Mouse (Mus musculus): ENCODE data around the gene Tmtc2.

Tmtc2 gene

DNA sequence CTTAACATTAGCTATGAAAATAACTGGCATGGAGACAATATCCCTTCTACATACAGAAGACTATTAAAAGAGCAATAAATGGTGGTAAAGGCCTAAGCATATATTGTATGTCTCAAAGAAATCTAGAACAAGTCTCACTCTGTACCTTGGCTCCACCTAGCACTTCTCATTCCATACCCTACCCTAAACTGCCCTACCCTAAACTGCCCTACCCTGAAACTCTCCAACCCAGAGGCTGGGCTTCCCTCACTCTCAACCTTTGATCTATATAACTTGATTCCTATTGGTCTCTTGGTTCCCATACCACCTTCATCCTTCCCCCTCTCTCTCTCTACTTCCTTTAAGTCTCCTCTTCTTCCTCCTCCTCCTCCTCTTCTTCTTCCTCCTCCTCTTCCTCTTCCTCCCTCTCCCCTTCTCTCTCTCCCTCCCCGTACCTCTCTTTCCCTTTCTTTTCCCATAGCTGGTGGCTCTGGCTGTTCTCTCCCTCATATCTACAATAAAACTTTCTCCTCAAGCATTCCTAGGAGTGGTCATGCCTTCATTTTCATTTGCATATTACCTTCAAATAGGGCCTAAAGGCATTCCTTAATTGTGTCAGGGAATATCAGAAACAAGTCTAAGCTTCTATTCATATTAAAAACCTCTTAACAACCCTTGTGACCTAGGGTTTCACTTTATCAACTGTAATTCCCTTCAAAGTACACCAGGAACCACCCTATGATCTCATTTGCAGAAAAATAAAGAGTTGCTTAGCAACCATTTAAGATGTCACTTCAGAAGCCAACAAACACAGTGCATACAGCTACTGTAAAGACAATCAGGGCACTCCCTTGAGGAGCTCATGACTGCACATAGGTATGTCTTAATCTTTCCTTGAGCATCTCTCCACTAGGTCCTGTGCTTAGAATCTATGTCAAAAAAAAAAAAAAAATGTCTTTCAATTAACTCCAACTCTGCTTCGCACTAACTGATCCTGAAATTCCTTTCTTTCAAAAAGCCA is 29.9 kb downstream of the Tmtc2 start:
- no peak for DNase-seq

DNA sequence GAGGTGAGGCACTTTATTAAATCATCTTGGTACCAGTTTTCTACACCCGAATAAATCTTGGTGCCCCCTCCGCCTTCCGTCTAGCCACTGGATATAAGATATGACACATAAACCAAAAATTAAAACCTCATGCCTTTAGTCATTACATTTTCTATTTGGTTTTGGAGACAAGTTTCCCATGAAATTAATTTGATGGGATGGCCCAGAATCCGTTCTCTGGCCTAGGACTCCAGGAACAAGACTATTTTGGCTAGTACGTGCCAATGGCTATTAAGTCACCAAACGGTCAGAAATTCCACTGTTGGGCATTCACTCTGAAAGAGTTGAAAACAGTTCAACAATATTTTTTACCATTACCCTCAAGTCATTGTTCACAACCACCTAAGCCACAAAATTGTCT is 32.2 kb downstream of the Tmtc2 start:
- DNase-seq: no peak

DNA sequence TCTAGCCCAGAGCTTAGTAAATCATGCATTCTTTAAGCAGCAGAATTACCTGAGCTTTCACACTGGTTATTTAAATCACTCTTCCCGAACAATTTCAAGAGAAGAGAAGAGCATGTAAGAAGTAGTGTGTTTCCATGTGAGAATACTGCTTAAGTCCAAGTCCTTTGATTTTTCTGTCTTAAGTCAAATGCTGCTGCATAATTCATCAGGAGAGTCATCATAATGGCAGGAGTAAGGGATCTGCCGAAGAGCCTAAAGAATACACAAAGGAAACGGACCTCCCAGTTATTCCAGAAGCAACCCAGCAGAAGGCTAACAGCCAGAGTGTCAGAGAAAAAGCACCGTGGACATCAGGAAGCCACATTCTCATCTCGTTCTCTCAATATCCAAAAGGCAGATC is 34.6 kb downstream of the Tmtc2 start:
- no peak for DNase-seq

DNA sequence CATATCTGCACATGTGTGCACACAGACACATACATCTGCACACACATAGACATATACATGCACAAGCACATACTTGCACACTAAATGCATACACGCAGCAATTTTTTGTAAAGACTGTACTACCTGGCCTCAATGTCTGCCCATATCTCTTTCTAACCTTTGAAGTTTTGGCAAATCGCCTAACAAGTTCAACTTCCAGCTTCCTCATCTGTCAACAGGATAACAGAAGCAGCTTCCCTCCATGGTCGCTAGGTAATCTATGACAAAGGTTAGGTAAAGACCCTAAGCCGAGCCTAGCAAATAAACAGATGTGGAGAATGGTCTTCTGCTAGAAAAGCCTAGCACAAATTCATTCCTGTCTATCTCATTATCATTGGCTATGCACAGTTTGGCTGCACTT is 37.3 kb downstream of the Tmtc2 start:
- DNase-seq: no peak

DNA sequence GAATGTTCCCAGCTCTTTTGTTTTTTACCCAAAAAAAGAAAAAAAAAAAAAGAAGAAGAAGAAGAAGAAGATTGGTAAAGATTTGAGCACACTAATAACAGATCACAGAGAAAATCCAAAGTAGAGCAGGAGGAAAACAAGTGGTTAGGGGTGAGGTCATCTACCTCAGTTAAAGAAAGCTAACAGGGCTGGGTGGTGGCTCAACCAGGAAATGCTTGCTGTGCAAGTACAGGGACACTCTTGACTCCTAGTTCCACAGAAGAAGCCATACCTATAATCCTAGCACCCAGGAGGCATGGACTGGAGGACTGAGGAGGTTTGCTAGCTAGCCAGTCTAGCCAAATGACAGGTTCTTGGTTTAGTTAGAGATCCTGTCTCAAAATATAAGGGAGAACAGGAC is 38.4 kb downstream of the Tmtc2 start:
- DNase-seq: no peak

DNA sequence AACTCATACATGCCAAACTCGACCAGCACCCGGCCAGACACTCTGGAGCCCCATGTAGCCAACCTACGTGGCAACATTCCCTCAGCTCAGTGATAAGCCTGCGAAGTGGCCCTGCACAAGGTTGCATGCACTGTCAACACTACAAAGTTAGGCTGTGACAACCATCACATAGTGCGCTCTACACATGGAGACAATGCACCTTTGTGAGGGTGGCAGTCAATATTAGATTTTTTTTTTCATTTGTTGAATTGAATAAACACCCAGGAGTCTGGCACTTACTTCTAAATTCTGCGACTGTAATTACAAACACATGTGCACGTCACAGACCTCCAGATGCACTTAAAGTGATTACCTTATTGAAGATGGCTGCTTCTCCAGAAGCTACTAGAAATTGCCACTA is 41.5 kb downstream of the Tmtc2 start:
- no peak for DNase-seq

DNA sequence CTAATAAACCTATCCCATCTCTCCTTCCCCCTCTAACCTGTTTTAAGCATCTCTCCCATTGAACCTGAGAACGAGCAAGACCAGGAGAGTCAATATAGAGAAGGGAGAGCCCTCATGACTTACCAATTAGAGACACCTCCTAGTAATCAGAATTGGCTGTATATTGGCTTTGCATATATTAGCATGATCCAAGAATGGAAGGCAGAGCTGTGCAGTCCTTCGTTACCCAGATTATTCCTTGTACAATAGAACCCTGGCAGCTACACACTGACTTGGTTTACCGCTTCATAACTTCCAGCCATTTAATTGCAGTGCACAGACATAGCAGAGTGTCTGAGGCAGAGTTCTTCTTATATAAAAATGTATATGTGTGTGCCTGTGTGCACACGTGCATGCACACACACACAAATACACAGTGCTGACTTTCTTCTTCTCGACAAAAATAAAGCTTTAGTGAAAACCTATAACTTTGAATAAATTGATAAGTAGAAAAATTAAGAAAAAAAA is 42.2 kb downstream of the Tmtc2 start:
- DNase-seq: no peak

DNA sequence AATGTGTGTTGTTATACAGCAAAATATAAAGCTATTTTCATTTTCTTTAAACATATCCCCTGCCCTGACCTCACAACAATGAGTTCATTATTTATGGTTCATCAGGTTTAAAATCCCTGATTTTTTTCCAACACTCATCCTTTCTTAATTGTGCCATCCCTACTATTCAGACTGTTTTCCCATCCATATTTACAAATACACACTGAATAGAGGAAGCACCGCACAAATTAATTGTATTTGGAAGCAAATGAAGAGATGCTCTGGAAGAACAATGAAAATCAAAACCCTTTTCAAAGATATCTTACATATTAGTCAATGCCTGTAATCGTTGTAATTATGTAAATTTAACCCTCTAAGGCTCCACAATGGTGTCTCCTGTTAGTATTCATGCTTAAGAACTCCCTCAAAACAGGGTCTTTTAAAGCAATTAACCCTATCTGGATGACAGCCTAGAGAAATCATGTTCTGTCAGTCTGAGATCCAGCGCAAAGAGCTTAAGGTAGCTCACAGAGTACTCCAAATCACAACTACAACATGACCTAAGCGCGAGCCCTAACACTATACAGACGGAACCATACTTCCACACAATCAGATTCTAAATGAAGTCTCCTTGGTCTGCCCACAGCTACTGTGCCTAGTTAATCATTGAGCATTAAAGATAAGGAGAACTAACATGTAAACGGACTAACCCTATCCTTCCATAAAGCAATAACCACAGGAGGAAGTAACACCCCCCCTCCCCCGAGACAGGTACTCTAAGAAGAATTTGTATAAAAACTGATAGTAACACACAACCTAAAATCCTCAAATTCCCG is 43.0 kb downstream of the Tmtc2 start:
- no peak for DNase-seq

DNA sequence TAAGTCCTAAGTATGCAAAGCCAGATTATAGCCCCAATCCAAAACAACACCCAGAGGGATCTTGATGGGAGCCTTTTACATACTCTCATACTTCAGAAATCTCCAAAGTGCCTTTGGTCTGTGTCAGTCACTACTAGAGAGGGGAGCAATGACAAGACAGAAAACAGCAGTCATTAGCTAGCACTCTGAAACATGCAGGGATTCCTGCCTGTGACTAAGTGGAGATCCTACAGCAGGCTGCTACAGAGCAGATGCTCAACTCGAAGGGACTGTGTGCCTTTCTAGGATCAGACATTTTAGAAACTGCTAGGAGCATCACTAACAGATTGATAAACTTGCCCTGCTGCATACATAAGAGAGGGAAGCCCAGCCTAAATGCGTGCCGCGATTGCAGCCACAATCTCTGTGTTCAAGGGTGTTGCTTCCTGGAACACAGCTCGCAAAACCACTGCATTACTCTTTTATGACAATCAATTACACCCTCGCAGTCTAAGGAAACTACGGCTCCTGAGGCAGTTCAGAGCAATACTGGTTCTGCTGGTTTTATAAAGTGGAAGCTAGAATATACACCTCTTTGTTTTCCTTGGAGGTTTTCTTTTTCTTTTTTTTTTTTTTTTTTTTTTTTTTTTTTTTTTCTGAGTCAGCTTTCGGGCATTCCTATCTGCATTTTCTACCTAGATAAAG is 50.7 kb downstream of the Tmtc2 start:
- DNase-seq: no peak

DNA sequence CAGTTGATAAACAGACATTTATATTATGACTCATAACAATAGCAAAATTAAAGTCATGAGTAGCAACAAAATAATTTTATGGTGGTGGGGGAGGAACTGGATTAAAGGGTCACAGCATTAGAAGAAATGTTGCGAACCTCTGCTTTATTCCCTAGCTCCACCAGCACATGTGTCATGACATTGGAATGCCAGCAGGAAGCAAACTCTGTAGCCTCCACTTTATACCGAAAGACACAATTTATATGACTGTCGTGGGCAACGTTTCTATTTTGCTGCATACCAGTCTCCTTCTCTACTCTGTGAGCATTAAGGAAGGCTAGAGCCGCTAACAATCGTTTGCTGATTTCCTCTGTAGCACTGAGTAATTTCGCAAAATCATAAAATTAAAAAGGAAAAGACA is 51.8 kb downstream of the Tmtc2 start:
- DNase-seq: no peak

DNA sequence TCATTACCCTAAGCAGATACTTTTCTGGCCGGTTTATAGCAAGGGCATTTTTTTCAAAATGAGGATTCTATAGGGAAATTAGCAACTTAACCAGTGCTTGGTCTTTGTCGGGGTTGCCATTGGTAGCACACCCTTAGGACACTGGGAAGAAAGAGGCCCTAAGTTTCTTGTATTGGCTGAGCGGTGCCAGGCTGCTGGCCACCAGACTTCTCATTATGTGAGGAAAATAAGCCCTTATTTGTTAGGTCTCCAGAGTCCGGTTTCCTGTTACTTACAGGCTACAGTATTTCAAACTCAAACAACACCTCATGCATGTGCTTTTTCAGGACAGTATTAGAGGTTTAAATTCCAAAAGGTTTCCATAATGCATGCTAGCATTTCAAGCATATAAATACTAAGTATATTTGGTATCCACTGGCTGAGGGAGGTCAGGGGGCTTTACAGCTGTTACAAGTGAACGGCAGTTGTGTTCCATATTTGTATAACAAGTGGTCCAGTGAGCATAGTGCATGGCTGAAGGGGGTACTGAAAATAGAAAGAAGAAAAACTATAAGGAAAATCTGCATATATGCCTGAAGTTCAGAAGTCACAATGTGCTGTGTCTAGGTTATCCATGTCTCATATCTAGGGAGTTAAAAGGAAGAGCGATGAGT is 55.0 kb downstream of the Tmtc2 start:
- DNase-seq: no peak

DNA sequence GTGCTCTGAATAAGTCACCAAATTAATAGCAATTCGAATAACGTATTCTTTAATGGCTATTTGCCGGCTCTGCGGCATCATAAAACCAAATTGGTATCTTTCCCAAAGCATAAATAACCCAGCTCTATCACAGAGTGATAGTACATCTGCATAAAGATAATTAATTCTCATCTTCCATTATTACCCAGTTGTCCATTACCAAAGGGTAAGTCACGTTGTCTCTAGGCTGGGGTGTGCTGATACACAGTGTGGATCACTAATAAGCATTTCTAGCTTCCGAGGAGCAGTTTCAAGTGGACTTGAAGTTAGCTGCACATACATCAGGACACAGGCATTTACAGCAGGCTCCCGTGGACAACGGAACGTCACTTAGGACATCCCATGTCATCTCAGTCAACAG is 56.1 kb downstream of the Tmtc2 start:
- DNase-seq: no peak

DNA sequence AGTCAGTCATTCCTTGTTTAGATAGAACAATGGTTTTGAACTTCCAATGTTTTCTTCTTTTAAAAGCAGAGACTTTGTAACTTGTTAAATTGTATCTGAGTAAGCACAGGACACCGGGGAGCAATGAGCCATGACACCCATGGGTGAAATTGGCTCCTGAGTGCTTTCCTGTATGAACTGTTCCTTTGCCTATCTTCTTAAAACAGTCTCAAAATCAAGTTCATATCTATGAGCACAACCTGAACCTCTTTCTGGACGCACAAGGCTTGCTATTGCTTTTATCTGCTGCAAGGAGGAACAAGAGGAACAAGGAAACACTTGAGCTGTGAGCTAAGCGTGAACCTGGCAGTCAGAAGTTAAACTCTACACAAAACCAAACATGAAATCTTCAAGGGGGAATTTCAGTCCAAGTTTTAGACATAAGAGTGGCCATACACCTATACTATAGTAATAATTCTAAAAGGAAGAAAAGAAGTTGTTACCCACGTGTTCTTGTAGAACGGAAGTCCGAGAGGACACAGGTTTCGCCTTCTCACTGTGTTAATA is 60.4 kb downstream of the Tmtc2 start:
- DNase-seq: no peak

DNA sequence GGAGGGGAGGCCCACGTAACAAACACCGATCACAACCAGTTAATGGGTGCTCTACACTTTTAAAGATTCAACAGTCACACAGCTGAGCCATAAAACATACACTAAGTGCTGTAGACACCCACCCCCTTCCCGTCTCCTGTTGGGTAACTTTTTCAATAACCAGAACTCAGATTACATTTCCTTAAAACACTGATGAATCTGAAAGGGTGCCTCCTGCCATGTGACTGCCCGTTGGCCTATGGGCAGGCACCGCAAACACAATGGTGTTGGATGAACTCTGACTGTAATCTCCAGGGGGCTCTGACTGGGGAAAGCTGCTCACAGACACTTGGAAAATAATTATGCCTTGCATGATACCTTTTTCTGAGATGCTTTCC is 64.4 kb downstream of the Tmtc2 start:
- no peak for DNase-seq

DNA sequence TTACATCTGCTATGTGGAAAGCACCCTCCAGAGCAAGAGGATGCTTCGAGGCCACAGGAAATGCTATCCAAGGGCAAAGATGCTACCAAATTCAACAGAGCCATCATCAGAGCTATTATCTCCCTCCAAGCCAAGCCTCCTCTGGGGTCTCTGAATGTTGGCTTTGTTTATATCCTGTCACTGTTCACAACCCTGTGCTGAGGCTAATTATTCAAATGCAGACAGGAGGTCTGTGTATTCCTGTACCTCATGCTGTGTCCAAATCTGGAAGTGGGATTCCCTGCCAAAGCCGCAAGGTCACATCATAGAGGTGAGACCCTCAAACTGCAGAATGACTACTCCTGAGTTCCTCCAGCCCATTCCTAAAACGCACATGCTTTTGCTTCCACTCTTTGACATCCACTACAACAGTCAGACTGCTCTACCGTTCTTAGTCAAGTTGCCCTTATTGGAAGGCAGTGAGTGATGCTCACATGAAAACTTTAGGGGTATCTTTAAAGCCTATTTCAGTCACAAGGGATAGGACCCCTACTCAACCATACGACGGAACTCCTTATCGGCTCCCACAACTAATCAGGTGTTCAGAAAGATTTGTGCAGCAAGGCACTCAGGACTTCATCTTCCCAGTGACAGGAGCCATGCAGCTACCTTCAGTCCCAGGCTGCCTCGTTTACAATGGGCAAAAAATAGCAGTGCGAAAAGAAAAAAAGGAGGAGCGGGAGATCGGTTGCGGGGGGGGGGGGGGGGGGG is 64.9 kb downstream of the Tmtc2 start:
- peak; percentile 61 for DNase-seq

DNA sequence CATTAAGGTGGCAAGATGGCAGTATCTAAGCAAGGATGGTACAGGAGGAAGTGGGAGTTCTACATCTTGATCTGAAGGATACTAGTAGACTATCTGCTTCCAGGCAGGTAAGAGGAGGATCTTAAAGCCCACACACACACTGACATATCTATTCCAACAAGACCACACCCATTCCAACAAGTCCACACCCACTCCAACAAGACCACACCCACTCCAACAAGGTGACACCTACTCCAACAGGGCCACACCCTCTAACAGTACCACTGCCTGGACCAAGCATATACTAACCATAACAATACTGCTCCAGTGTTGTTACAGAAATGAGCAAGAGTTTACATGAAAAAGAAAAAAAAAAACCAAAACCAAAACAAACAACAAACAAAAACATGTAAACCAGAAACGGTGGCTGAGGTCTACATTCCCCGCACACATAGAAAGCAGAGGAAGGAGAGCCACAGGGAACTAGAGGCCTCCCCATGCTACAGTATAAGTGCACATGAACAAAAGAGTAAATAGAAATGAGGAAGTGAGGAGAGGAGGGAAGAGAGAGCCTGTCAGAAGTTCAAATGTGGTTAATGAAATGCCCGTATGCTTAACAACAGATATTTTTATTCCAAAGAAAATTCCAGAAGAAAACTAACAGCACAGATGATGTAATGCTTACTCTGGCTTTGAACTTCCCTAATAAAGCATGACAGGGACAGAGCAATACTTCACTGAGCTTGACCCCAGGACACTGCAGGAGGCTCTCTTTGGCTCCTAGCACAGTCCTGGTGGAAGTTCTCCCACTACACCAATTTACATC is 66.1 kb downstream of the Tmtc2 start:
- no peak for DNase-seq

DNA sequence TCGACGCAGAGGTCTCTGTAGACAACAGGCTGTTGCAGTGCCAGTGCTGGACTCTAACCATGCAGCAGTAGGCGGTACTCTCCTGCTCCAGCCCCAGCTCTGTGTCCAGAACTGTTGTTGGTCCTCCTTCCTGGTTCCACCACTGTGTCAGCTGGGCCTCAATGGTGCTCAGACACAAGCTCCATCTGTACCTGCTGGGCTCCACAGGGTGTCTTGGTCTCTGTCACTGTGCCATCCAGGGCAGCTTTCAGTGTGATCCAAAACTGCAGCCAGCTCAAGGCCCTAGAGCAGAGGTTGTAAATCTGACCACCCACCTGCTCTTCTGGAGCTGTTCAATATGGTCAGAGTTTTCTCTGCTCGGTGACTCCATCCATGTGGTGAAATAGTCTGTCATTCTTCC is 68.2 kb downstream of the Tmtc2 start:
- DNase-seq: peak; percentile 85

DNA sequence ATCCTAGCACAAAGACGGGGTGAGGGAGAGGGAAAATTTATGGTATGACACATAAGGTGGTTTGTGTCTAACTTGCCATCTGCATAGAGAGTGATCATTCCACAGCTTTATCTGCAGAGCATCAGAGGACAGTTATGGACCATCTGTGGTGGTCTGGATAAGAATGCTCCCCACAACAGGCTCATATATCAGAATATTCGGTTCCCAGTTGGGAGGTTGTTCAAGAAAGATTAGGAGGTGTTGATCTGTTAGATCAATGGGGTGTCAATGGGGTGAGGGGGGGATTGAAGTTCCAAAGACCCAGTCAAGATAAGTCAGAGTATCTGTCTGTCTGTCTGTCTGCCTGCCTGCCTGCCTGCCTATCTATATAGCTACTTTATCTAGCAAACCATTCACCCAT is 69.8 kb downstream of the Tmtc2 start:
- DNase-seq: no peak

DNA sequence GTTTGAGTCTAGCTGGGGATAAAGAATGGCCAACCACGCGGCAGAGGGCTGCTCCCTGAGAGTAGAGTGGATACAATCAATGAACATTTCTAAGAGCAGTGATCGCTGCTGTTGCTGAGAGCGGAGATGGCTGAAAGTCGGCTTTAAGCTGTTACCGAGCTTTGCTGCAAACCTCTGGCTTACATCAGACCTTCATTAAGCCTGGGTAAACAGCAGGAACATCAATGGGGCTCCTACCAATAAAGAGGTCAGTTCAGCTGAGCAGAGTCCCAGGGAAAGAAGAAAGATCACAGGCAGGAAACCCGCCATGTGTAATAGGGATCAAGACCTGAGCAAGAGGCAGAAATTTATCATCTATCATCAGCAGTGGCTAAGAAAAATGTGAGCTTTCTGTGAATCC is 72.5 kb downstream of the Tmtc2 start:
- no peak for DNase-seq

DNA sequence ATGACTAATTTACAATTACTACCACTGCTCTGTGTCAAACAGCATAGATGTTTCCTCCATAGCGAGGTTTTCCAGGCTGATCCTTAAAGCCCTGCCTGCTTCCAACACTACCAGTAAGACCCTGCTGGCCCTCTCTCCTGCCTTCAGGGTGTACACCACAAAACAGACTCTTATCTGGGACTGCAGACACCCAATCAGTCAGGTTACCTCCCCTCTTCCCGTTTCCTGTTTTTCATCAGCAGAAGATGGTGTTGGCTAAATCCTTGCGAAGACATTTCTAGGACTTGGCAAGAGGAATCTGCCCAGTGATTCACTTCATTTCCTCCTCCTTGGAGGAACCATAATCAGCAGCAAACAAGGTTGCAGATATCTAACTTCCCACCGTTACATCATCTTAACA is 73.8 kb downstream of the Tmtc2 start:
- DNase-seq: no peak

DNA sequence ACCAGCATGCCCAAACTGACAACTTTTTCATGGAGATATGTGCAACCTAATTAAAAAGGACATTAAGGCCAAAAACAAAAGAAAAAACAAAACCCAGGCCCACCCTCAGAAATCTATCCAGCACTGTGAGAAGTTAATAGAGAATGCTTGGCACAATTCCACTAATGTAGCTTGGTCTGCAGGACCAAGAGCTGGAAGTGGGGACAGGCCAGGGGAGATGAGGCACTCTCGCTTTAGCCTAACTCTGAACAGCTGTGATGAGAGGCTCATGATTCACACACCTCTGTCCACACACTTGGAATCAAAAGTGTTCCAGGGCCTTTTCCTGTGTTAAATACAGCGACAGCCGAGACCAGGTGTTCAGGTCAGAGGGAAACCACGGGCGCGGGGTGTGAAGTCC is 79.0 kb downstream of the Tmtc2 start:
- DNase-seq: no peak
